Mouse (Mus musculus): ENCODE measurements at regions not wholly inside any gene's neighbourhood (a gene's known extent, or its start where the extent isn't known, plus 50 kb on each side); places are given as distances from the start of the nearest gene placed in this dataset.
"Not testable (repeated sequence)": the region's sequence is repeated elsewhere in the genome, so short reads cannot be mapped to it uniquely, and the experiment has no call there.

GRCm38 (mm10) chr1:35206834-35207529 is 357.2 kb downstream of the Plekhb2 start:
- no peak overlapping the region for H3K9ac ChIP-seq (ENCODE audit: low read depth, low read length)
- H3K27me3 ChIP-seq (replicated peaks; ENCODE audit: control insufficient read depth, insufficient read depth, low read length) = no peaks in the 10 kb centered on the region
- 86% methylated on average over 11 of the region's 11 CpGs for WGBS
- H3K4me1 ChIP-seq (ENCODE audit: control insufficient read depth, insufficient read depth, low read depth, low read length) = no peaks in the 10 kb centered on the region
- H3K9me3 ChIP-seq (ENCODE audit: control insufficient read depth, low read length) = no peaks in the 10 kb centered on the region
- H3K36me3 ChIP-seq (ENCODE audit: control insufficient read depth, insufficient read depth, low read length) = no peaks in the 10 kb centered on the region
- H3K27ac ChIP-seq (ENCODE audit: low read depth, low read length) = no peak overlapping the region
- H3K4me3 ChIP-seq (ENCODE audit: low read length) = no peak overlapping the region
- ATAC-seq = no peak
- H3K4me2 ChIP-seq (ENCODE audit: low read length) = no peak overlapping the region

GRCm38 (mm10) chr1:35212111-35212891 is 362.5 kb downstream of the Plekhb2 start:
- Histone ChIP-seq H3K9me3 (ENCODE audit: control insufficient read depth, low read length) (no peaks in the 10 kb centered on the region), H3K36me3 (ENCODE audit: control insufficient read depth, insufficient read depth, low read length) (no peaks in the 10 kb centered on the region), H3K27ac (ENCODE audit: low read depth, low read length) (peak overlapping the region; percentile 19; the same call in 1 of the 2 replicates), H3K4me2 (ENCODE audit: low read length) (no peak overlapping the region), H3K9ac (ENCODE audit: low read depth, low read length) (no peak overlapping the region), H3K4me3 (ENCODE audit: low read length) (no peak overlapping the region), H3K27me3 (replicated peaks; ENCODE audit: control insufficient read depth, insufficient read depth, low read length) (no peaks in the 10 kb centered on the region), H3K4me1 (ENCODE audit: control insufficient read depth, insufficient read depth, low read depth, low read length) (0 out of 2 replicates have a peak, but pooled peaks cover 3% of the 10 kb centered on the region)
- WGBS = 53% methylated on average over 13 of the region's 13 CpGs
- peak; percentile 88 for ATAC-seq

GRCm38 (mm10) chr1:35213875-35214274 is 364.1 kb downstream of the Plekhb2 start:
- no peak overlapping the region for H3K4me2 ChIP-seq (ENCODE audit: low read length)
- H3K4me1 ChIP-seq (ENCODE audit: control insufficient read depth, insufficient read depth, low read depth, low read length) = 0 out of 2 replicates have a peak, but pooled peaks cover 3% of the 10 kb centered on the region
- WGBS = 76% methylated on average over 10 of the region's 10 CpGs

GRCm38 (mm10) chr1:35216411-35216810 is 366.6 kb downstream of the Plekhb2 start:
- H3K27me3 ChIP-seq (replicated peaks; ENCODE audit: control insufficient read depth, insufficient read depth, low read length) = no peaks in the 10 kb centered on the region
- H3K27ac ChIP-seq (ENCODE audit: low read depth, low read length) = no peak overlapping the region
- no peak overlapping the region for H3K9ac ChIP-seq (ENCODE audit: low read depth, low read length)
- ATAC-seq = no peak
- H3K4me2 ChIP-seq (ENCODE audit: low read length) = no peak overlapping the region
- H3K36me3 ChIP-seq (ENCODE audit: control insufficient read depth, insufficient read depth, low read length) = no peaks in the 10 kb centered on the region
- H3K4me1 ChIP-seq (ENCODE audit: control insufficient read depth, insufficient read depth, low read depth, low read length) = 0 out of 2 replicates have a peak, but pooled peaks cover 3% of the 10 kb centered on the region
- WGBS = 80% methylated on average over 8 of the region's 8 CpGs
- no peak overlapping the region for H3K4me3 ChIP-seq (ENCODE audit: low read length)
- no peaks in the 10 kb centered on the region for H3K9me3 ChIP-seq (ENCODE audit: control insufficient read depth, low read length)

More at GRCm38 (mm10) chr1:35213875-35214274, 364.1 kb downstream of the Plekhb2 start:
- no peak overlapping the region for H3K4me3 ChIP-seq (ENCODE audit: low read length)
- no peak overlapping the region for H3K27ac ChIP-seq (ENCODE audit: low read depth, low read length)
- H3K36me3 ChIP-seq (ENCODE audit: control insufficient read depth, insufficient read depth, low read length) = no peaks in the 10 kb centered on the region
- no peaks in the 10 kb centered on the region for H3K9me3 ChIP-seq (ENCODE audit: control insufficient read depth, low read length)
- ATAC-seq = no peak
- no peak overlapping the region for H3K9ac ChIP-seq (ENCODE audit: low read depth, low read length)
- H3K27me3 ChIP-seq (replicated peaks; ENCODE audit: control insufficient read depth, insufficient read depth, low read length) = no peaks in the 10 kb centered on the region

- not testable (repeated sequence) for H3K36me3 ChIP-seq (ENCODE audit: control insufficient read depth, insufficient read depth, low read length); H3K27ac ChIP-seq (ENCODE audit: low read depth, low read length); H3K4me3 ChIP-seq (ENCODE audit: low read length); H3K27me3 ChIP-seq (replicated peaks; ENCODE audit: control insufficient read depth, insufficient read depth, low read length); ATAC-seq; H3K9me3 ChIP-seq (ENCODE audit: control insufficient read depth, low read length); H3K9ac ChIP-seq (ENCODE audit: low read depth, low read length); H3K4me1 ChIP-seq (ENCODE audit: control insufficient read depth, insufficient read depth, low read depth, low read length); H3K4me2 ChIP-seq (ENCODE audit: low read length)
- 88% methylated on average over 5 of the region's 6 CpGs for WGBS
Measured at GRCm38 (mm10) chr1:35220215-35220614, 370.4 kb downstream of the Plekhb2 start.

GRCm38 (mm10) chr1:35220751-35221150 is 371.0 kb downstream of the Plekhb2 start:
- 81% methylated on average over 9 of the region's 9 CpGs for WGBS
- Histone ChIP-seq H3K4me1 (ENCODE audit: control insufficient read depth, insufficient read depth, low read depth, low read length) (no peaks in the 10 kb centered on the region), H3K36me3 (ENCODE audit: control insufficient read depth, insufficient read depth, low read length) (no peaks in the 10 kb centered on the region), H3K4me2 (ENCODE audit: low read length) (no peak overlapping the region), H3K9ac (ENCODE audit: low read depth, low read length) (no peak overlapping the region), H3K27me3 (replicated peaks; ENCODE audit: control insufficient read depth, insufficient read depth, low read length) (no peaks in the 10 kb centered on the region), H3K4me3 (ENCODE audit: low read length) (no peak overlapping the region), H3K9me3 (ENCODE audit: control insufficient read depth, low read length) (no peaks in the 10 kb centered on the region), H3K27ac (ENCODE audit: low read depth, low read length) (no peak overlapping the region)
- no peak for ATAC-seq

GRCm38 (mm10) chr1:35232592-35232991 is 382.8 kb downstream of the Plekhb2 start:
- H3K9me3 ChIP-seq (ENCODE audit: control insufficient read depth, low read length) = no peaks in the 10 kb centered on the region
- 19% methylated on average over 2 of the region's 2 CpGs for WGBS

GRCm38 (mm10) chr1:35238139-35238538 is 388.4 kb downstream of the Plekhb2 start:
- Histone ChIP-seq H3K9me3 (ENCODE audit: control insufficient read depth, low read length) (no peaks in the 10 kb centered on the region), H3K4me3 (ENCODE audit: low read length) (no peak overlapping the region), H3K9ac (ENCODE audit: low read depth, low read length) (no peak overlapping the region), H3K36me3 (ENCODE audit: control insufficient read depth, insufficient read depth, low read length) (no peaks in the 10 kb centered on the region), H3K4me1 (ENCODE audit: control insufficient read depth, insufficient read depth, low read depth, low read length) (peaks cover 9% of the 10 kb centered on the region), H3K27me3 (replicated peaks; ENCODE audit: control insufficient read depth, insufficient read depth, low read length) (no peaks in the 10 kb centered on the region), H3K4me2 (ENCODE audit: low read length) (no peak overlapping the region), H3K27ac (ENCODE audit: low read depth, low read length) (no peak overlapping the region)
- no peak for ATAC-seq

More at GRCm38 (mm10) chr1:35232592-35232991, 382.8 kb downstream of the Plekhb2 start:
- H3K4me1 ChIP-seq (ENCODE audit: control insufficient read depth, insufficient read depth, low read depth, low read length) = no peaks in the 10 kb centered on the region
- no peak overlapping the region for H3K9ac ChIP-seq (ENCODE audit: low read depth, low read length)
- H3K4me3 ChIP-seq (ENCODE audit: low read length) = no peak overlapping the region
- no peak for ATAC-seq
- no peaks in the 10 kb centered on the region for H3K27me3 ChIP-seq (replicated peaks; ENCODE audit: control insufficient read depth, insufficient read depth, low read length)
- H3K27ac ChIP-seq (ENCODE audit: low read depth, low read length) = no peak overlapping the region
- H3K36me3 ChIP-seq (ENCODE audit: control insufficient read depth, insufficient read depth, low read length) = no peaks in the 10 kb centered on the region
- no peak overlapping the region for H3K4me2 ChIP-seq (ENCODE audit: low read length)

- WGBS = 34% methylated on average over 6 of the region's 6 CpGs
- peaks cover 9% of the 10 kb centered on the region for H3K4me1 ChIP-seq (ENCODE audit: control insufficient read depth, insufficient read depth, low read depth, low read length)
- no peak overlapping the region for H3K9ac ChIP-seq (ENCODE audit: low read depth, low read length)
- H3K27ac ChIP-seq (ENCODE audit: low read depth, low read length) = peak overlapping the region; percentile 64
- ATAC-seq = peak; percentile 71
- H3K36me3 ChIP-seq (ENCODE audit: control insufficient read depth, insufficient read depth, low read length) = no peaks in the 10 kb centered on the region
- H3K27me3 ChIP-seq (replicated peaks; ENCODE audit: control insufficient read depth, insufficient read depth, low read length) = no peaks in the 10 kb centered on the region
- H3K9me3 ChIP-seq (ENCODE audit: control insufficient read depth, low read length) = no peaks in the 10 kb centered on the region
- H3K4me2 ChIP-seq (ENCODE audit: low read length) = peak overlapping the region; percentile 39
- H3K4me3 ChIP-seq (ENCODE audit: low read length) = no peak overlapping the region
Measured at GRCm38 (mm10) chr1:35242849-35243248, 393.1 kb downstream of the Plekhb2 start.

All from hindbrain, embryonic 16.5 days (tissue).